Mouse (Mus musculus) heart, postnatal 0 days (tissue): ENCODE measurements around the gene Gm21891. TPM values are rescaled to one million over a fixed set of nuclear protein-coding genes. Genes with fewer than 3 reads are reported as not detected.
"Not testable (repeated sequence)": the region's sequence is repeated elsewhere in the genome, so short reads cannot be mapped to it uniquely, and the experiment has no call there.

ENCODE experiments used
- ATAC-seq: fragments of 200-750 bp; cut with Nextera tagmentation; 2 replicates; pipeline ENCODE4 v1.8.0; 2017; ENCODE audit warnings: low read depth, moderate number of reproducible peaks, moderate library complexity; ENCODE audit not compliant: insufficient read depth
- DNase-seq: peaks from one replicate; pipeline ENCODE4 v3.0.0-alpha.2; 2016; ENCODE audit warnings: low spot score
- H3K27ac ChIP-seq: fragments of 300-500 bp; sonication (generic); 2 replicates; pipeline ENCODE4 v1.5.1; 2014; ENCODE audit warnings: low read depth, mild to moderate bottlenecking
- H3K27me3 ChIP-seq: fragments of 300-500 bp; sonication (generic); 2 replicates; pipeline ENCODE4 v1.6.1; 2014; ENCODE audit warnings: low read length, mixed read lengths; ENCODE audit not compliant: control insufficient read depth, insufficient read depth
- H3K36me3 ChIP-seq: fragments of 300-500 bp; sonication (generic); replicated peaks from 2 replicates; pipeline ENCODE4 v1.6.1; 2014; ENCODE audit warnings: low read length, mixed read lengths; ENCODE audit not compliant: control insufficient read depth, insufficient read depth
- H3K4me1 ChIP-seq: fragments of 300-500 bp; sonication (generic); 2 replicates; pipeline ENCODE4 v1.6.1; 2014; ENCODE audit warnings: antibody characterized with exemption; ENCODE audit not compliant: control insufficient read depth, insufficient read depth
- H3K4me2 ChIP-seq: fragments of 300-500 bp; sonication (generic); 2 replicates; pipeline ENCODE4 v1.6.1; 2014; ENCODE audit warnings: low read depth, mild to moderate bottlenecking, low read length, moderate library complexity
- H3K4me3 ChIP-seq: fragments of 300-500 bp; sonication (generic); 2 replicates; pipeline ENCODE4 v1.5.1; 2014; ENCODE audit warnings: low read depth, low read length
- H3K9ac ChIP-seq: fragments of 300-500 bp; sonication (generic); replicated peaks from 2 replicates; pipeline ENCODE4 v1.6.1; 2014; ENCODE audit warnings: low read depth, low read length, mixed read lengths
- H3K9me3 ChIP-seq: fragments of 300-500 bp; sonication (generic); replicated peaks from 2 replicates; pipeline ENCODE4 v1.6.1; 2016; ENCODE audit warnings: low read length; ENCODE audit not compliant: control insufficient read depth
- WGBS: fragments of 180-500 bp; shearing (Covaris S2); extraction: QIAGEN DNeasy Blood & Tissue Kit; methylation state at CpG from one replicate; pipeline ENCODE4 v1.1.7; 2014; 5-methylcytosine and 5-hydroxymethylcytosine counted together
- polyA plus RNA-seq: library from polyadenylated mRNA; unstranded; fragments of >200 nt; fragmentation: Nextera tagmentation; extraction: Ambion mirVana; gene quantifications from 2 replicates; pipeline ENCODE4 v1.2.1, GENCODE M21; 2015
- total RNA-seq: library from RNA; depleted of rRNA; stranded (reverse); fragments of >200 nt; gene quantifications from 2 replicates; pipeline ENCODE4 v1.2.3, GENCODE M21; 2014; ENCODE audit warnings: low replicate concordance; rRNA removed

Gm21891 gene
- total RNA-seq (not detected in 2 replicates), polyA plus RNA-seq (not detected in 2 replicates)

- not testable (repeated sequence) for DNase-seq, ATAC-seq, H3K4me1 ChIP-seq, H3K27me3 ChIP-seq, H3K4me2 ChIP-seq, H3K9ac ChIP-seq, H3K27ac ChIP-seq, H3K4me3 ChIP-seq, H3K36me3 ChIP-seq, H3K9me3 ChIP-seq
- WGBS = no CpG with 5 or more reads among the region's 3 CpGs
These were observed at the start of gene Gm21891 for GRCm38 (mm10) chrY:13133392-13133791. TSS of gene Gm21891 (minus strand) at chrY:13133492.

GRCm38 (mm10) chrY:13161668-13162067 lies 28.4 kb upstream of the Gm21891 start, which contains the start of gene Gm21425:
TSS of gene Gm21425 (plus strand) at chrY:13161968.
- H3K27me3 ChIP-seq, H3K9ac ChIP-seq, H3K36me3 ChIP-seq, H3K27ac ChIP-seq, H3K4me2 ChIP-seq, H3K9me3 ChIP-seq, ATAC-seq, H3K4me3 ChIP-seq, DNase-seq, H3K4me1 ChIP-seq: not testable (repeated sequence)

Other genes starting within 250 kb of the Gm21891 start
- not detected in 2 replicates for gene Gm20807, start 90.6 kb downstream of the Gm21891 start, total RNA-seq
- not detected in 2 replicates for gene Gm20807, start 90.6 kb downstream of the Gm21891 start, polyA plus RNA-seq
- gene Gm21425, start 28.5 kb upstream of the Gm21891 start, total RNA-seq = not detected in 2 replicates
- not detected in 2 replicates for gene Gm21425, start 28.5 kb upstream of the Gm21891 start, polyA plus RNA-seq
- gene Gm21828, start 90.4 kb upstream of the Gm21891 start, total RNA-seq = not detected in 2 replicates
- not detected in 2 replicates for gene Gm21828, start 90.4 kb upstream of the Gm21891 start, polyA plus RNA-seq
- not detected in 2 replicates for gene Gm21440, start 118.9 kb upstream of the Gm21891 start, total RNA-seq
- not detected in 2 replicates for gene Gm21440, start 118.9 kb upstream of the Gm21891 start, polyA plus RNA-seq
- not detected in 2 replicates for gene Gm21454, start 119.0 kb upstream of the Gm21891 start, total RNA-seq
- gene Gm21454, start 119.0 kb upstream of the Gm21891 start, polyA plus RNA-seq = not detected in 2 replicates
- gene Gm21725, start 215.6 kb upstream of the Gm21891 start, total RNA-seq = not detected in 2 replicates
- gene Gm21725, start 215.6 kb upstream of the Gm21891 start, polyA plus RNA-seq = not detected in 2 replicates